Mouse (Mus musculus): Measurements from ENCODE around the gene Rad50. TPM values are rescaled to one million over a fixed set of nuclear protein-coding genes. Genes with fewer than 3 reads are reported as not detected.

Gene Rad50
- polyA plus RNA-seq, 1 experiment from 2014 or later = 30.9 TPM

DNA sequence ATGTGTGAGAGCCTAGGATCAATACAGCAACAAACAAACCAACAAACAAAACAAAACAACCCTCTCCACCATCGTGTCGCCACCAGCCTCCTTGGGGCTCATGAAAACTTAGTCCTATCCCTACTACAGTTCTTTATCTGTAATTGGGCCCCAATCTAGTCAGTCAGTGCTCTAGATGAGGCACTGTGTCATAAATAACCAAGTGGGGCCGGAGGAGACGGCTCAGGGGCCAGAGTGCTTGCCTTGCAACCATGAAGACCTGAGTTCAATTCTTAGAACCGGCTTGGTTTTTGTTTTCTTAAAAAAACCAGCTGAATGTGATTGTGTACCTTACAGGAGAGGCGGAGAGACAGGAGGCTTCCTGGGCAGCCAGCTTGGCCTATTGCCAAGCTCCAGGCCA is 91.9 kb downstream of the Rad50 start:
- no peaks in the 10 kb centered on the region for H3K4me1 ChIP-seq
- no peak overlapping the region for H3K4me2 ChIP-seq (replicated peaks)
- H3K27me3 ChIP-seq = no peaks in the 10 kb centered on the region
- H3K27ac ChIP-seq = no peak overlapping the region
- no peaks in the 10 kb centered on the region for H3K9me3 ChIP-seq
- H3K4me3 ChIP-seq = no peak overlapping the region
- 71% methylated on average over 6 of the region's 6 CpGs for WGBS
- ATAC-seq (ENCODE audit: insufficient number of reproducible peaks, insufficient read depth, low FRiP score, low TSS enrichment) = no peak
- H3K36me3 ChIP-seq = no peaks in the 10 kb centered on the region
- H3K9ac ChIP-seq = no peak overlapping the region

DNA sequence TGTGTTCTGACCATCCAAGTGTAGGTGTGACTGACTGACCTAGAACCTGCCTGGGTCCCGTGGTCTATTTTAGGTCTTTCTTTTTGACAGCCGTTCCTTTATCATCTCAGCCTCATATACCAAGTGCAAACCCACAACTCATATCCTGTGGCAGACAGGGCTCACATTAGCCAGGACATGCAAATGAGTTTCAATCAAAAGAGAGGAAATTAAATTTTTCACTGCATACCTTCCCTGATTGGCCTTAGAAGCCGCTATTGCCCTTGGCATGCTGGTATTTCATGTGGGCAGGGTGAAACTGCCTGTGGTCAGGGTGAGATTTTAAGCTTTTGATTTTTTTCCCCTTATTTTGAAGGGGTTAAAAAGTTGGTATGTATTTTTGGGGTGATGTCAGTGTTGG is 97.4 kb downstream of the Rad50 start:
- Histone ChIP-seq H3K4me2 (replicated peaks) (no peak overlapping the region), H3K9me3 (no peaks in the 10 kb centered on the region), H3K27ac (no peak overlapping the region), H3K36me3 (no peaks in the 10 kb centered on the region), H3K27me3 (no peaks in the 10 kb centered on the region), H3K9ac (no peak overlapping the region), H3K4me1 (peaks cover 4% of the 10 kb centered on the region; the same call in 1 of the 2 replicates), H3K4me3 (no peak overlapping the region)
- ATAC-seq (ENCODE audit: insufficient number of reproducible peaks, insufficient read depth, low FRiP score, low TSS enrichment) = no peak
- 80% methylated on average over 3 of the region's 3 CpGs for WGBS

DNA sequence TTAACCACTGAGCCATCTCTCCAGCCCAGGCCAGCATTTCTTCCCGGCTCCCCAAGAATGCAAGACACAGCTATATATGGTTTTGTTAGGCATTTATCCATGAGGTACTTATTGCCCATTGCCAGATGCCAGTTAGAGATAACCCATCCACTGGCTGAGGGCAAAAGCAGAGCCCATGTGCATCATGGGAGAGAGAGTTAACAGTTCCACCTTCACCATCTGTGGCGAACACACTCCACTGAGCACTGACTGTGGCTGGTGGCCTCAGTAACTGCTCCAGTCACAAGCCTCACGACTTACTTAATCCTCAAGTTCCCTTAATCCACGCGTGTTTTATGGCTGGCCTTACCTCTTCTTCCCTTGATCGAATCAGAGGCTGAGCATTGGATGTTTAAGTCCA is 97.9 kb downstream of the Rad50 start:
- Histone ChIP-seq H3K4me2 (replicated peaks) (no peak overlapping the region), H3K4me1 (peaks cover 4% of the 10 kb centered on the region; the same call in 1 of the 2 replicates), H3K27ac (no peak overlapping the region), H3K27me3 (no peaks in the 10 kb centered on the region), H3K4me3 (no peak overlapping the region), H3K9me3 (no peaks in the 10 kb centered on the region), H3K36me3 (no peaks in the 10 kb centered on the region), H3K9ac (no peak overlapping the region)
- no peak for ATAC-seq (ENCODE audit: insufficient number of reproducible peaks, insufficient read depth, low FRiP score, low TSS enrichment)
- 81% methylated on average over 6 of the region's 6 CpGs for whole genome bisulfite sequencing

DNA sequence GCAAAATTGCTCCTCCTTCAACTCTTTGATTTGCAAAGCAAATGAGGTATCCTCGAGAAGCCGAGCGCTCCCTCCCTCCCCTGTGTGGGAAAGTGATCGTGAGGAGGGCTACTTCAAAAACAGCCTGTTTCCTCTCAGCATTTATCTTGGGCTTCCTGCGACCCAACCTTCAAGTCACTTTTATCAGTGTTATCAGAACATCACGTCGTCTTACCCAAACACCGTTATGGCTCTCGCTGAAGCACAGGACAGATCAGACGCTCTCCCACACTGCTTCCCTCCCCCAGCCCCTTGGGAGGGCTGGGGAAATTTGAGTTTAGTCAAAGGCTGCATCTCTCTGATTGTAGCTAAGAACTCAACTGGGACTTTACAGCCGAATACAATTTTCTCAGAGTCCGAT is 101.5 kb downstream of the Rad50 start:
- H3K4me3 ChIP-seq = no peak overlapping the region
- peaks cover 4% of the 10 kb centered on the region; the same call in 1 of the 2 replicates for H3K4me1 ChIP-seq
- H3K27me3 ChIP-seq = no peaks in the 10 kb centered on the region
- no peak overlapping the region for H3K9ac ChIP-seq
- ATAC-seq (ENCODE audit: insufficient number of reproducible peaks, insufficient read depth, low FRiP score, low TSS enrichment) = no peak
- no peaks in the 10 kb centered on the region for H3K9me3 ChIP-seq
- peaks cover 9% of the 10 kb centered on the region for H3K36me3 ChIP-seq
- WGBS = 7% methylated on average over 12 of the region's 12 CpGs
- H3K27ac ChIP-seq = no peak overlapping the region
- peak overlapping the region; percentile 21 for H3K4me2 ChIP-seq (replicated peaks)

DNA sequence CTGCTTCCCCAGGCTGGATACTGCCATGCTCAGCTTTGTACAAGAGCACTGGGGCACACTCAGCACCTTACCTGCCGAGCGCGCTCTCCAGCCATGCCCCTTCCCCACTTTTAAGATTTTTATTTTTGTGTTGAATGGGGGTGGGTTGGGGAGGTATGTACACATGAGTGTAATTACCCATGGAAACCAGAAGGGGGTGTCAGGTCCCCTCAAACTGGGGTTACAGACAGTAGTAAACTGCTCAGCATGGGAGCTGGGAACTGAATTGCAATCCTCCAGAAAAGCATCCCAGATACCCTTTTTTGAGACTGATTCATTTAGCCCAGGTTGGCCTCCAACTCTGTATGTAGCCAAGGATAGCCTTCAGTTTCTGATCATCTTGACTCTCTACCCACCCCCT is 102.1 kb downstream of the Rad50 start:
- peaks cover 12% of the 10 kb centered on the region for H3K36me3 ChIP-seq
- no peak overlapping the region for H3K4me3 ChIP-seq
- 92% methylated on average over 3 of the region's 3 CpGs for WGBS
- H3K27ac ChIP-seq = no peak overlapping the region
- no peaks in the 10 kb centered on the region for H3K9me3 ChIP-seq
- H3K27me3 ChIP-seq = no peaks in the 10 kb centered on the region
- peaks cover 4% of the 10 kb centered on the region; the same call in 1 of the 2 replicates for H3K4me1 ChIP-seq
- no peak overlapping the region for H3K9ac ChIP-seq
- no peak overlapping the region for H3K4me2 ChIP-seq (replicated peaks)
- ATAC-seq (ENCODE audit: insufficient number of reproducible peaks, insufficient read depth, low FRiP score, low TSS enrichment) = no peak

Other genes with a start within 250 kb of the Rad50 start
- not detected in 2 replicates for gene Gm9837, start 236.8 kb downstream of the Rad50 start, polyA plus RNA-seq (2016; fragmentation: Nextera tagmentation; extraction: Ambion mirVana)
- 0.25 TPM in 1 of 2 replicates, not detected in the other for gene Gm9945, start 227.2 kb downstream of the Rad50 start, polyA plus RNA-seq (2016; fragmentation: Nextera tagmentation; extraction: Ambion mirVana)
- 1.6 and 2.4 TPM in 2 replicates for gene Sowaha, start 227.0 kb downstream of the Rad50 start, polyA plus RNA-seq (2016; fragmentation: Nextera tagmentation; extraction: Ambion mirVana)
- gene Sept8, start 188.1 kb downstream of the Rad50 start, polyA plus RNA-seq (2016; fragmentation: Nextera tagmentation; extraction: Ambion mirVana) = 37.0 and 38.9 TPM in 2 replicates
- gene Kif3a, start 139.9 kb downstream of the Rad50 start, polyA plus RNA-seq (2016; fragmentation: Nextera tagmentation; extraction: Ambion mirVana) = 101 and 112 TPM in 2 replicates
- 1.2 and 2.3 TPM in 2 replicates for gene Il4, start 88.7 kb downstream of the Rad50 start, polyA plus RNA-seq (2016; fragmentation: Nextera tagmentation; extraction: Ambion mirVana)
- gene Il13, start 72.6 kb downstream of the Rad50 start, polyA plus RNA-seq (2016; fragmentation: Nextera tagmentation; extraction: Ambion mirVana) = not detected in 2 replicates
- gene Il5, start 13.5 kb upstream of the Rad50 start, polyA plus RNA-seq (2016; fragmentation: Nextera tagmentation; extraction: Ambion mirVana) = not detected in 2 replicates
- 7.9 and 10.2 TPM in 2 replicates for gene Irf1, start 62.7 kb upstream of the Rad50 start, polyA plus RNA-seq (2016; fragmentation: Nextera tagmentation; extraction: Ambion mirVana)
- not detected in 2 replicates for gene Gm17334, start 65.9 kb upstream of the Rad50 start, polyA plus RNA-seq (2016; fragmentation: Nextera tagmentation; extraction: Ambion mirVana)
- 0.28 and 0.74 TPM in 2 replicates for gene Gm12216, start 151.9 kb upstream of the Rad50 start, polyA plus RNA-seq (2016; fragmentation: Nextera tagmentation; extraction: Ambion mirVana)
- 9.0 and 10.5 TPM in 2 replicates for gene Slc22a5, start 184.3 kb upstream of the Rad50 start, polyA plus RNA-seq (2016; fragmentation: Nextera tagmentation; extraction: Ambion mirVana)